Mouse (Mus musculus) thymus, adult 2 months (tissue): ENCODE data around the gene Zfp319. TPM values are rescaled to one million over a fixed set of nuclear protein-coding genes. Genes with fewer than 3 reads are reported as not detected.

ENCODE experiments used
- DNase-seq: peaks from one replicate; pipeline ENCODE4 v3.0.0; 2021
- H3K27ac ChIP-seq: fragments of 200-500 bp; 2 replicates; pipeline ENCODE4 v1.5.1; 2012; ENCODE audit warnings: low read length, control low read depth; ENCODE audit not compliant: control insufficient read depth, insufficient read depth
- H3K27me3 ChIP-seq: fragments of 200-500 bp; 2 replicates; pipeline ENCODE4 v1.6.1; 2012; ENCODE audit warnings: mild to moderate bottlenecking, low read length, moderate library complexity, mixed read lengths; ENCODE audit not compliant: control insufficient read depth, insufficient read depth
- H3K36me3 ChIP-seq: fragments of 200-500 bp; 2 replicates; pipeline ENCODE4 v1.6.1; 2012; ENCODE audit warnings: mild to moderate bottlenecking, low read length, moderate library complexity; ENCODE audit not compliant: control insufficient read depth, insufficient read depth
- H3K4me1 ChIP-seq: fragments of 200-500 bp; replicated peaks from 2 replicates; pipeline ENCODE4 v1.6.1; 2012; ENCODE audit warnings: low read length; ENCODE audit not compliant: control insufficient read depth, insufficient read depth
- H3K4me3 ChIP-seq: fragments of 200-500 bp; 2 replicates; pipeline ENCODE4 v1.5.1; 2012; ENCODE audit warnings: mild to moderate bottlenecking, low read length, control low read depth, moderate library complexity; ENCODE audit not compliant: control insufficient read depth, insufficient read depth
- CTCF ChIP-seq: fragments of 200-500 bp; IDR thresholded peaks from 2 replicates; pipeline ENCODE4 v1.5.1; 2012; ENCODE audit warnings: mild to moderate bottlenecking, control low read depth, low read length, moderate library complexity, borderline replicate concordance; ENCODE audit not compliant: control insufficient read depth, poor library complexity, insufficient read depth; ENCODE audit errors: extremely low read depth
- POLR2A ChIP-seq: fragments of 200-500 bp; IDR thresholded peaks from 2 replicates; pipeline ENCODE4 v1.6.1; 2012; ENCODE audit warnings: mild to moderate bottlenecking, low read length, control low read depth, moderate library complexity; ENCODE audit not compliant: control insufficient read depth, poor library complexity, insufficient read depth; ENCODE audit errors: extremely low read depth
- WGBS: fragments of 180-500 bp; shearing (Covaris S2); methylation state at CpG from one replicate; pipeline ENCODE4 v1.1.7; 2018; 5-methylcytosine and 5-hydroxymethylcytosine counted together
- polyA plus RNA-seq: library from polyadenylated mRNA; depleted of rRNA; stranded (reverse); fragments of >200 nt; gene quantifications from 2 replicates; pipeline ENCODE4 v1.2.3, GENCODE M21; 2012

Gene Zfp319
- polyA plus RNA-seq, 1 experiment: 30.7 TPM

GRCm38 (mm10) chr8:95326822-95327221 is 4.9 kb downstream of the Zfp319 start:
- no peak for TF ChIP-seq POLR2A
- TF ChIP-seq CTCF: no peak
- WGBS: 94% methylated on average over 5 of the region's 5 CpGs
- H3K27me3 ChIP-seq: no peaks in the 10 kb centered on the region
- DNase-seq: no peak
- H3K4me3 ChIP-seq: no peak overlapping the region
- H3K4me1 ChIP-seq: peaks cover 3% of the 10 kb centered on the region; the same call in 1 of the 2 replicates
- H3K27ac ChIP-seq: no peak overlapping the region
- H3K36me3 ChIP-seq: peaks cover 30% of the 10 kb centered on the region

GRCm38 (mm10) chr8:95324646-95325045 is 7.1 kb downstream of the Zfp319 start:
- no peaks in the 10 kb centered on the region for H3K27me3 ChIP-seq
- no peak overlapping the region for H3K27ac ChIP-seq
- WGBS: 93% methylated on average over 5 of the region's 5 CpGs
- no peak for TF ChIP-seq CTCF
- no peak for TF ChIP-seq POLR2A
- peaks cover 30% of the 10 kb centered on the region for H3K36me3 ChIP-seq
- peaks cover 10% of the 10 kb centered on the region for H3K4me1 ChIP-seq
- no peak overlapping the region for H3K4me3 ChIP-seq
- DNase-seq: no peak

- Histone ChIP-seq H3K4me3 (no peak overlapping the region), H3K27me3 (no peaks in the 10 kb centered on the region), H3K4me1 (peaks cover 10% of the 10 kb centered on the region), H3K36me3 (peaks cover 19% of the 10 kb centered on the region), H3K27ac (no peak overlapping the region)
- DNase-seq: no peak
- 96% methylated on average over 3 of the region's 3 CpGs for WGBS
- TF ChIP-seq POLR2A: no peak
- TF ChIP-seq CTCF: no peak
Measured at GRCm38 (mm10) chr8:95323201-95323600, 8.5 kb downstream of the Zfp319 start.

GRCm38 (mm10) chr8:95320224-95321139 is 11.3 kb downstream of the Zfp319 start:
- Histone ChIP-seq H3K27me3 (no peaks in the 10 kb centered on the region), H3K36me3 (peaks cover under 1% of the 10 kb centered on the region; the same call in 1 of the 2 replicates), H3K4me3 (peak overlapping the region; percentile 34), H3K4me1 (peaks cover 10% of the 10 kb centered on the region), H3K27ac (no peak overlapping the region)
- TF ChIP-seq POLR2A: no peak
- peak; percentile 26; the same call in 1 of the 2 replicates for TF ChIP-seq CTCF
- WGBS: 4% methylated on average over 41 of the region's 41 CpGs
- peak; percentile 88 for DNase-seq

GRCm38 (mm10) chr8:95315350-95315749 is 16.4 kb downstream of the Zfp319 start:
- 97% methylated on average over 1 of the region's 1 CpGs for WGBS
- no peaks in the 10 kb centered on the region for H3K36me3 ChIP-seq

GRCm38 (mm10) chr8:95314707-95315106 is 17.0 kb downstream of the Zfp319 start:
- no peak overlapping the region for H3K4me3 ChIP-seq
- H3K4me1 ChIP-seq: peaks cover under 1% of the 10 kb centered on the region; the same call in 1 of the 2 replicates
- TF ChIP-seq POLR2A: no peak
- TF ChIP-seq CTCF: no peak
- H3K27ac ChIP-seq: no peak overlapping the region
- no peak for DNase-seq
- H3K36me3 ChIP-seq: no peaks in the 10 kb centered on the region
- no peaks in the 10 kb centered on the region for H3K27me3 ChIP-seq
- 60% methylated on average over 2 of the region's 2 CpGs for WGBS

More at GRCm38 (mm10) chr8:95315350-95315749, 16.4 kb downstream of the Zfp319 start:
- TF ChIP-seq POLR2A (no peak), CTCF (no peak)
- Histone ChIP-seq H3K27ac (no peak overlapping the region), H3K4me1 (peaks cover 6% of the 10 kb centered on the region), H3K4me3 (no peak overlapping the region), H3K27me3 (no peaks in the 10 kb centered on the region)
- DNase-seq: no peak
